Mouse (Mus musculus): ENCODE data around the gene Csrnp3.

GRCm38 (mm10) chr2:66043441-66044404 lies 198.2 kb downstream of the Csrnp3 start:
- no peak for TF ChIP-seq POLR2A (IDR thresholded peaks at IDR 0.05; ENCODE audit: control insufficient read depth in 1 of 2, insufficient read depth in 1 of 2, low read depth in 1 of 2, low read length in 2 of 2, poor library complexity in 1 of 2)
- no peak for TF ChIP-seq ZNF384 (IDR thresholded peaks at IDR 0.05; ENCODE audit: low read depth, low read length)
- TF ChIP-seq USF1 (IDR thresholded peaks at IDR 0.05; ENCODE audit: low read depth, low read length) = no peak
- no peak for TF ChIP-seq MAFK (IDR thresholded peaks at IDR 0.05; ENCODE audit: borderline replicate concordance, low read depth, low read length)
- TF ChIP-seq ZKSCAN1 (IDR thresholded peaks at IDR 0.05; ENCODE audit: low read depth, low read length) = no peak
- no peak for TF ChIP-seq GABPA (IDR thresholded peaks at IDR 0.05; ENCODE audit: low read depth, low read length)
- TF ChIP-seq CTCF (IDR thresholded peaks at IDR 0.05 in 2 of 3, conservative IDR thresholded peaks at IDR 0.05 in 1 of 3; ENCODE audit: control insufficient read depth in 1 of 3, insufficient read depth in 1 of 3, low read depth in 2 of 3, low read length in 3 of 3, poor library complexity in 1 of 3, severe bottlenecking in 1 of 3) = no peak
- TF ChIP-seq RAD21 (IDR thresholded peaks at IDR 0.05; ENCODE audit: low read depth, low read length) = no peak
- no peak for TF ChIP-seq NELFE (IDR thresholded peaks at IDR 0.05; ENCODE audit: low read depth, low read length)
- no peak for TF ChIP-seq ZC3H11A (IDR thresholded peaks at IDR 0.05; ENCODE audit: low read depth, low read length)
- no peak for TF ChIP-seq KAT2A (conservative IDR thresholded peaks at IDR 0.05; ENCODE audit: low read depth, low read length)
- TF ChIP-seq EP300 (IDR thresholded peaks at IDR 0.05; ENCODE audit: low read depth in 1 of 2, low read length in 2 of 2) = no peak
